Mouse (Mus musculus) MEL (cell line): ENCODE data around the gene Rbbp6. TPM values are rescaled to one million over a fixed set of nuclear protein-coding genes. Genes with fewer than 3 reads are reported as not detected.

ENCODE experiments used
- DNase-seq: peaks from one replicate; pipeline ENCODE4 v3.0.0; 2011; ENCODE audit warnings: low read depth, low spot score
- H3K27ac ChIP-seq: 2 replicates; pipeline ENCODE4 v1.5.1; 2012; ENCODE audit warnings: low read depth, mild to moderate bottlenecking, control low read depth, low read length, moderate library complexity; ENCODE audit not compliant: control insufficient read depth
- H3K27me3 ChIP-seq, 2 experiments: fragments of 150-350 bp in 1 of 2; sonication (generic) in 1 of 2; 2 replicates each; pipeline ENCODE4 v1.6.1; 2012; ENCODE audit warnings: low read length in 2 of 2, mild to moderate bottlenecking in 2 of 2, improper control_type of control experiment in 1 of 2, moderate library complexity in 1 of 2; ENCODE audit not compliant: insufficient read depth in 2 of 2, control insufficient read depth in 1 of 2
- H3K36me3 ChIP-seq, 2 experiments: 2 replicates each; pipeline ENCODE4 v1.6.1; 2012 to 2014; ENCODE audit warnings: low read length in 2 of 2, improper control_type of control experiment in 1 of 2, inconsistent platforms in 1 of 2, mild to moderate bottlenecking in 1 of 2; ENCODE audit not compliant: insufficient read depth in 2 of 2, control insufficient read depth in 1 of 2
- H3K4me1 ChIP-seq, 2 experiments: fragments of 150-350 bp in 1 of 2; sonication (generic) in 1 of 2; 2 replicates each; pipeline ENCODE4 v1.6.1; 2012; ENCODE audit warnings: low read length in 2 of 2, improper control_type of control experiment in 1 of 2, mild to moderate bottlenecking in 1 of 2; ENCODE audit not compliant: insufficient read depth in 2 of 2, control insufficient read depth in 1 of 2
- H3K4me3 ChIP-seq, 2 experiments: fragments of 150-350 bp in 1 of 2; sonication (generic) in 1 of 2; 2 replicates each; pipeline ENCODE4 v1.5.1; 2012; ENCODE audit warnings: low read depth in 2 of 2, low read length in 2 of 2, mild to moderate bottlenecking in 2 of 2, moderate library complexity in 2 of 2, control low read depth in 1 of 2, improper control_type of control experiment in 1 of 2; ENCODE audit not compliant: control insufficient read depth in 1 of 2, insufficient read depth in 1 of 2
- H3K79me2 ChIP-seq: 2 replicates; pipeline ENCODE4 v1.6.1; 2012; ENCODE audit warnings: mild to moderate bottlenecking, low read length, moderate library complexity; ENCODE audit not compliant: control insufficient read depth, poor library complexity, insufficient read depth
- H3K9ac ChIP-seq: 2 replicates; pipeline ENCODE4 v1.6.1; 2012; ENCODE audit warnings: low read depth, mild to moderate bottlenecking, control low read depth, low read length, moderate library complexity; ENCODE audit not compliant: control insufficient read depth, poor library complexity, severe bottlenecking
- H3K9me3 ChIP-seq: fragments of 150-350 bp; sonication (generic); replicated peaks from 2 replicates; pipeline ENCODE4 v1.6.1; 2012; ENCODE audit warnings: mild to moderate bottlenecking, low read length, improper control_type of control experiment, moderate library complexity; ENCODE audit not compliant: insufficient read depth
- CHD1 ChIP-seq: IDR thresholded peaks from 2 replicates; pipeline ENCODE4 v1.6.1; 2012; ENCODE audit warnings: low read depth, mild to moderate bottlenecking, inconsistent platforms, low read length, improper control_type of control experiment
- ELF1 ChIP-seq: IDR thresholded peaks from 2 replicates; pipeline ENCODE4 v1.6.1; 2014; ENCODE audit warnings: low read depth, mild to moderate bottlenecking, inconsistent platforms, low read length, improper control_type of control experiment, moderate library complexity
- EP300 ChIP-seq, 2 experiments: IDR thresholded peaks; 2 replicates each; pipeline ENCODE4 v1.6.1; 2011; ENCODE audit warnings: improper control_type of control experiment in 2 of 2, low read length in 2 of 2, low read depth in 1 of 2, mild to moderate bottlenecking in 1 of 2
- ETS1 ChIP-seq: IDR thresholded peaks from 2 replicates; pipeline ENCODE4 v1.6.1; 2012; ENCODE audit warnings: low read depth, mild to moderate bottlenecking, inconsistent platforms, low read length, improper control_type of control experiment, moderate library complexity
- GABPA ChIP-seq: IDR thresholded peaks from 2 replicates; pipeline ENCODE4 v1.6.1; 2012; ENCODE audit warnings: low read depth, mild to moderate bottlenecking, inconsistent platforms, low read length, improper control_type of control experiment, moderate library complexity
- HCFC1 ChIP-seq: IDR thresholded peaks from 2 replicates; pipeline ENCODE4 v1.6.1; 2012; ENCODE audit warnings: low read depth, mild to moderate bottlenecking, inconsistent platforms, low read length, improper control_type of control experiment, moderate library complexity
- MAZ ChIP-seq: IDR thresholded peaks from 2 replicates; pipeline ENCODE4 v1.6.1; 2012; ENCODE audit warnings: low read depth, mild to moderate bottlenecking, inconsistent platforms, low read length, improper control_type of control experiment
- MXI1 ChIP-seq: IDR thresholded peaks from 2 replicates; pipeline ENCODE4 v1.6.1; 2011; ENCODE audit warnings: mild to moderate bottlenecking, low read depth, low read length, improper control_type of control experiment
- MYC ChIP-seq: IDR thresholded peaks from 2 replicates; pipeline ENCODE4 v1.6.1; 2011; ENCODE audit warnings: low read depth, mild to moderate bottlenecking, low read length, improper control_type of control experiment, moderate library complexity
- NELFE ChIP-seq: IDR thresholded peaks from 2 replicates; pipeline ENCODE4 v1.6.1; 2011; ENCODE audit warnings: low read depth, low read length, improper control_type of control experiment
- NRF1 ChIP-seq: IDR thresholded peaks from 2 replicates; pipeline ENCODE4 v1.6.1; 2014; ENCODE audit warnings: low read depth, mild to moderate bottlenecking, inconsistent platforms, low read length, improper control_type of control experiment, moderate library complexity; ENCODE audit not compliant: poor library complexity, insufficient read depth, severe bottlenecking
- SIN3A ChIP-seq: IDR thresholded peaks from 2 replicates; pipeline ENCODE4 v1.6.1; 2012; ENCODE audit warnings: low read length, improper control_type of control experiment, inconsistent platforms
- TAL1 ChIP-seq: IDR thresholded peaks from 2 replicates; pipeline ENCODE4 v1.6.1; 2012; ENCODE audit warnings: mild to moderate bottlenecking, inconsistent platforms, low read length, moderate library complexity, mixed read lengths
- TBP ChIP-seq: IDR thresholded peaks from 2 replicates; pipeline ENCODE4 v1.8.0; 2011; ENCODE audit warnings: low read depth, low read length, improper control_type of control experiment
- UBTF ChIP-seq: IDR thresholded peaks from 2 replicates; pipeline ENCODE4 v1.6.1; 2012; ENCODE audit warnings: low read depth, mild to moderate bottlenecking, inconsistent platforms, low read length, improper control_type of control experiment, moderate library complexity, borderline replicate concordance; ENCODE audit not compliant: insufficient read depth
- USF1 ChIP-seq: IDR thresholded peaks from 2 replicates; pipeline ENCODE4 v1.6.1; 2014; ENCODE audit warnings: low read depth, mild to moderate bottlenecking, inconsistent platforms, low read length, improper control_type of control experiment, moderate library complexity
- USF2 ChIP-seq, 2 experiments: IDR thresholded peaks; 2 replicates each; pipeline ENCODE4 v1.6.1; 2011 to 2012; ENCODE audit warnings: improper control_type of control experiment in 2 of 2, low read length in 2 of 2, borderline replicate concordance in 1 of 2, inconsistent platforms in 1 of 2, low read depth in 1 of 2, mild to moderate bottlenecking in 1 of 2; ENCODE audit not compliant: insufficient read depth in 1 of 2
- ZMIZ1 ChIP-seq: IDR thresholded peaks from 2 replicates; pipeline ENCODE4 v1.6.1; 2012; ENCODE audit warnings: low read depth, mild to moderate bottlenecking, inconsistent platforms, low read length, improper control_type of control experiment, moderate library complexity
- polyA plus RNA-seq, 2 experiments: library from polyadenylated mRNA; stranded (reverse) in 1 of 2; unstranded in 1 of 2; fragments of >175 nt in 1 of 2; fragments of >200 nt in 1 of 2; gene quantifications; 2 replicates each; pipeline versions ENCODE4 v1.2.1 to v1.2.4; 2012; ENCODE audit warnings: low replicate concordance in 2 of 2, low read depth in 1 of 2; ENCODE audit not compliant: insufficient read length in 2 of 2, insufficient read depth in 1 of 2, missing spikeins in 1 of 2
- total RNA-seq: library from RNA; depleted of rRNA; stranded (reverse); fragments of 300-350 nt; gene quantifications from 2 replicates; pipeline ENCODE4 v1.2.3, GENCODE M21; 2012

Gene Rbbp6
- total and polyA plus RNA-seq, 3 experiments: 22.7 to 70.6 TPM; not detected in 1

- no peak overlapping the region for H3K9ac ChIP-seq
- no peaks in the 10 kb centered on the region for H3K4me1 ChIP-seq
- DNase-seq: no peak
- H3K9me3 ChIP-seq: no peaks in the 10 kb centered on the region
- H3K79me2 ChIP-seq: no peaks in the 10 kb centered on the region
- H3K27me3 ChIP-seq: peaks cover 0 to 6% of the 10 kb centered on the region in 2 experiments; a peak in 2 of 4 replicates
- no peak for TF ChIP-seq MAZ
- TF ChIP-seq HCFC1: no peak
- no peak for TF ChIP-seq EP300 (IDR thresholded peaks at IDR 0.05; ENCODE audit: low read depth in 1 of 2, low read length in 2 of 2)
- no peak for TF ChIP-seq CHD1
- TF ChIP-seq UBTF: no peak
- no peak for TF ChIP-seq ELF1
- TF ChIP-seq ZMIZ1: no peak
- no peak for TF ChIP-seq MXI1
- TF ChIP-seq TBP: no peak
- no peak for TF ChIP-seq TAL1
- no peak for TF ChIP-seq GABPA
- TF ChIP-seq MYC: no peak
- no peak for TF ChIP-seq USF1
- no peak for TF ChIP-seq SIN3A
- TF ChIP-seq NRF1: no peak
- no peak for TF ChIP-seq NELFE
- H3K4me3 ChIP-seq: no peak overlapping the region
- no peak overlapping the region for H3K27ac ChIP-seq
- no peaks in the 10 kb centered on the region; a peak in 1 of 4 replicates for H3K36me3 ChIP-seq
Measured at GRCm38 (mm10) chr7:123006251-123006650, 40.8 kb downstream of the Rbbp6 start.

DNA sequence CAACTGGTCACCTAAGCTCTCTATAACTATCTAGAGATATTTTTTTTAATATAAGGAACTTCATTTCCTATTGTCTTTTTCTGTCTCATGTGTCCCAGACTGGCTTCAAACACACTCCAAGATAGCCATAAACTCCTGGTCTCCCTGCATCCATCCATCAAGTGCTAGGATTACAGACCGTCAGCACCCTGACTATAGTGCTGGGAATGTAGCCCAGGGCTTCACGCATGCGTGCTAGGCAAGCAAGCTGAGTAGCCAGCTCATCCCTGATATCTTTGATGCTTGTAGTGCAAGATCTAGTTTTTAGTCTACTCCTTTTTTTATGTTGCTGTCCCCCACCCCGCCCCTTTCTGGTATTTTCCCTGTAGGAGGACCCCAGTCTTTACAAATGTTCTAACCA, 42.3 kb downstream of the Rbbp6 start:
- Histone ChIP-seq H3K79me2 (no peaks in the 10 kb centered on the region), H3K4me3 (no peak overlapping the region), H3K4me1 (no peaks in the 10 kb centered on the region), H3K9ac (no peak overlapping the region), H3K27ac (no peak overlapping the region), H3K27me3 (peaks cover 6 to 12% of the 10 kb centered on the region in 2 experiments), H3K36me3 (no peaks in the 10 kb centered on the region), H3K9me3 (no peaks in the 10 kb centered on the region)
- no peak for DNase-seq
- TF ChIP-seq TBP (no peak), NRF1 (no peak), SIN3A (no peak), USF2 (IDR thresholded peaks at IDR 0.05; ENCODE audit: borderline replicate concordance in 1 of 2, insufficient read depth in 1 of 2, low read depth in 1 of 2, low read length in 2 of 2) (no peak), ETS1 (no peak), MYC (no peak), TAL1 (no peak)
